Mouse (Mus musculus) testis, postnatal 10 days (tissue): Measurements from ENCODE around the gene Stk10.

ENCODE experiments used
- DNase-seq: peaks from one replicate; pipeline ENCODE4 v3.0.0; 2021; ENCODE audit warnings: low spot score

Gene Stk10

GRCm38 (mm10) chr11:32634842-32635241 is 101.7 kb downstream of the Stk10 start:
- no peak for DNase-seq

DNA sequence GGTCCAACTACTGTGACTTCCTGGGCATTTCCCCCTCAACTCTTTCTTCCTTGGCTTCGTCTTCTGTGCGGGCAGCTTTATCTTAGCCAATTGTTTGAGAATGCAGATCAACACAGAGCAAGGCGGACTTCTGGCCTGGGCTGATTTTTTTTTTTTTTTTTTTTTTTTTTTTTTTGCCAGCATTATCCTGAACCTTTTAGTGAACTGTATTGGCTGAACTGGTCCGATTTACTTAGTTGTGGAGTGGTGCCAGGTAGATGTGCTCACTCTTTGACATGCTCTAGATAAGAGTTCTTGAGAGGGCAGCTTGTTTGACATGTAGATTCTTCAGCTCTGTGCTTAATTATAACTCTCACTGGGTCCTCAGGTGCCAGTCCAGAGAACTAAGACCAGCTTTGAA is 103.2 kb downstream of the Stk10 start:
- DNase-seq = no peak

GRCm38 (mm10) chr11:32638521-32639255 is 105.6 kb downstream of the Stk10 start:
- no peak for DNase-seq

DNA sequence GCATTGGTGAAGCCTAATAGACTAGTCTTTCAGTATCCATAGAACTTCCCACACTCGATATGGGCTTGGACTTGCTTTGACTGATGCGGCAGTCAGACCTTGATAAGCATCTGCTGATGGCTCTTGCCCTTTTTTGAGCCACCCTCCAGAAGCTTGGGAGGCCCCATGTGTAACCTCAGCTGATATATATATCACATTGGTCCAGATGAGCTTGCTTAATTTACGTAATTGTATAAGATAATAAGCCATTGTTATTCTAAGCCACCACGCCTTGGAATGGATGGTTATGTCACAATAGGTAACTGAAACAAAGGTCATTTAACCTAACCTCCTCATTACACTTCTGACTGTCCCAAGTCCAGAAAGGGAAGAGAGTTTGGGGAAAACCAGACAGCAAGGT is 107.5 kb downstream of the Stk10 start:
- no peak for DNase-seq

- peak; percentile 93 for DNase-seq
Measured at GRCm38 (mm10) chr11:32642249-32642876, 109.3 kb downstream of the Stk10 start, which contains the start of gene Fbxw11. Fbxw11 (plus strand) TSS chr11:32642724.

GRCm38 (mm10) chr11:32642899-32643886 is 110.1 kb downstream of the Stk10 start:
- DNase-seq = peak; percentile 81

- DNase-seq = no peak
Measured at GRCm38 (mm10) chr11:32644010-32644409, 110.9 kb downstream of the Stk10 start.

DNA sequence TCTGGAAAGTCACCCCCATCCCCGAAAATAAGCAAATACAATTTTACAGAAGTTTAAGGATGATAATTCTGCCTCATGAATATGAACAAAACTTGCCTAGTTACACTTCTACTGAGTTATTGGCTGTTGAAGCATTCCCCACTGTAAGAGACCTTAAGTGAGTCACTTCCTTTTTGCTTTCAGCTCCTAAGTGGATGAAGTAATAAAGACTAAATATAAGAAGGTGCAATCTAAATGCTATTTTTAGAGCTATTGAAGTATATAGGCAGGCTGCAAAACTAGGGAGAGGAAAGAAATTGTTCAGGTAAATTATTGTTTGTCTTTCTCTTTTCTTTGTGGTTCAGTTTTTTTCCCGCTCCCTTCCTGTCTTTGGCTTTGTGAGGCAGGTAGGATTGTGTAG is 114.2 kb downstream of the Stk10 start:
- DNase-seq = no peak

- no peak for DNase-seq
Measured at GRCm38 (mm10) chr11:32650236-32650749, 117.2 kb downstream of the Stk10 start.

DNA sequence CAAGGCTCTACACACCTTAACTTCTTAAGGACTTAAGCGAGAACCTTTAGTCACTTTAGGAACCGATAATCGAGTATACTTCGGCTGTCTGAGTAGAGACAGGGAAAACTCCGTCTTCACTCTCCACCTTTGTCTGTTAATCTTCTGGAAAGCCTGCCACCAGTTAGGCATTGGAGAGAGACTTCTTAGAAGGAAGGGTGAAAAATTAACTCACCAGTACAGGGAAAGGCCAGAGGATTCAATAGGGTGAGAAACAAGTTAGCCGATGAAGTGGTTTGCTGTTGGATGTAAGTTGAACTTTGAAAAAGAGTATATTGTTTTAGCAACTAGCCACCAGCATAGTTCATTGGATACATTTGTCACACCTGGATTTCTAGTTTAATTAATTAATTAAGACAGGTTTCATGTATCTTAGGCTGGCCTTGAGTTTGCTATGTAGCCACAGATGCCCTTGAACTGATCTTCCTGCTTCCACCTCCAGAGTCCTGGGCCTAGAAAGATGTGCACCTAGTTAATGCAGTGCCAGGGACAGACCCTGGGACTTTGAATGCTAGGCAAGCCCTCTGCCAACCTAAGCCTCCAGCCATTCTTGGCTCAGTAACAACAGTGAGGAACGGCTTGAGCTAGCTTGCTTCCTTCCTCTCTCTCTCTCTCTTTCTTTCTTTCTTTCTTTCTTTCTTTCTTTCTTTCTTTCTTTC is 117.9 kb downstream of the Stk10 start:
- DNase-seq = no peak

DNA sequence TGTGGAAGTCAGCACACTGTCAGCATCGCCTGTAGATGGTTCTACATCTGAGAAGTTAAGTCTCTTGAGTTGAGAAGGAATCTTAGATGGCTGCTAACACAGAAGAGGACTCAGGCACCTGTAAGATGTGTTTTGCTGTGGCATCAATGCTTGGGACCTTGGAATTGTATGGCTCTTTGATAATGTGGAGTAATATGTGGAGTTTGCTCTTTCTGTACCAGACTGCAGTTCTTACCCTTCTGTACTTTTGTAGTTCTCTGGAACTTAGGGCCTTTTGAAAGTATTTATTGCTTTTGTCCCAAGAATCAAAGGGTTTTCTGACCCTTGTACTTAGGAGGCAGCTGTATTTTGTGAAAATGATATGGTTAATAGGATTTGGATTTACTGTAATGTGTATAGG is 118.6 kb downstream of the Stk10 start:
- no peak for DNase-seq

DNA sequence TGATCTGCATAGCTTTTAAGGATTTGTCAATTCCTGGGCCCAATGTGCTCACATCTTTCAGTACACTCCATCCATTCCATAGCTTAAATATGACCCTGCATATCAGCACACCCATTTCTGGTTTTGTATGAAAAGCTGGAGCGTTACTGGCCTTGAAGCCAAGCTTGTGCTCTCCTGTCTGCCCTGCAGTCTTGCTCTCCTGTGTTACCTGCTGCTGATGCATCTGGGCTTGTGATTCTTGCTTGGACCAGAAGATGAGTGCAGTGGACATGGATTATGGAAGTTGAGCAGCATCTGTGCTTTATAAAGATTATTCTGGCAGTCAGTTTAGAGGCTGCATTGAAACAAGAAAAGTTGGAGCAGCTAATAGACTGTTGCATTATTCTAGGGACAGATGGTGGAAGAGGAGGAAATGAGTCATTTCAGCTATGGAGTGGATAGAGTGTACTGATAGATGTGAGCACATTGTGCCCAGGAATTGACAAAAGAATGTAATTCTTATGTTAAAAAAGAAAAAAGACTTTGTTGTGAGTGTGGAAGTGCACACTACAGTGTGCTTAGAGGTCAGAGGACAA is 129.1 kb downstream of the Stk10 start:
- no peak for DNase-seq

DNA sequence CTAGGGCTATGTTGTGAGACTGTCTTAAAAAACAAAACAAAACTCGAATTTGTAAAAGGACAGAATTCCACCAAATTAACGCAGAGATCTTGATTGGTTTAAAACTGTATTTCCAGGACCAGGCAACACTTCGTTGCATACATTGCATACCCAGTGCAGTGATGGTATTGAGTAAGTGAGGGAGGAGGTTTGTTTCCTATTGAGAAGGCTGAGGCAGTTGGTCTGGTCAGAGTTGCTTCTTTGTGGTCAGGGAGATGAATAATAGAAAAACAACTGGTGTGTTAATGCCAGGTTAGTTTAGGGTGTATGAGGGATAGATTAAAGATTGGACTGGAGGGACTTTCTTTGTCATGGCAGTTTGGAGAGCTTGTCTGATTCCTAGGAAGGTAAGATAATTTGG is 132.5 kb downstream of the Stk10 start:
- DNase-seq = no peak

DNA sequence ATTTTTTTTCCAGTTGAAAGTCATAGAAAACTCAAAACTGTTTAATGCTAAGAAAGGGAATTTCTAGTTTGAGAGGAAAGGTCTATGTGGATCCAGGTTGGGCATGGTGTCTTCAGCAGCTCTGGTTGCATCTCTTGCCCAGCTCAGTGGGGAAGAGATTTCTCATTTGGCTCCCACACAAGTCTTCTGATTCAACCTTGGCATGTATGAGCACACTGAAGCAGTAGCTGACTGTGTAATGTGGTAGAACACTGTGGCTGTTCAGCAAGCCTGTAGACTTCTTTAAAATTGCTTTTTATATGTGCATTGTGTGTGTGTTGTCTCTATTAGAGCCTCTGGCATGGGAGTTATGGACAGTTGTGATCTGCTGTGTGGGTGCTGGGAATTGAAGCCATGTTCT is 133.9 kb downstream of the Stk10 start:
- DNase-seq = no peak

DNA sequence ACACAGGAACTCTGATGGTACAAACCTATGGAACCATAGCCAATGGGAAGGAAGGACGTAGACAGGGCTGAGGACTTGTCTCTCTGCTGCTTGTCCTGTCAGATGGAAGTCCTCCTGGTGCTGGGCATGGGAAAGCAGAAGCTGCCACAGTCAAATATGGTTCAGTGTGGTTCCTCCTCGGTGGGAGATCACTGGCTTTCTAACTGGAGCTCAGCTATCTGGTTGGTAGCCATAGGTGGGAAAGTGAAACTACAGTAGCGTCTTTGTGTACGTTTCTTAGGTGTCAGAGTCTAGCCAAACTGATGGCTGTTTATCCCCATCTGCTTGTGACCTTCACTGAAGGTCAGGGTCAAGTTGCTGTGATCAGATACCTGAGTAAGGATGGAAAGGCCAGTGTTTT is 138.4 kb downstream of the Stk10 start:
- DNase-seq = no peak
